Mouse (Mus musculus): ENCODE measurements around the gene Tubb1. TPM values are rescaled to one million over a fixed set of nuclear protein-coding genes. Genes with fewer than 3 reads are reported as not detected.

The Tubb1 gene
- polyA plus RNA-seq, 1 experiment from 2014 or later = 3.8 TPM

- Histone ChIP-seq H3K27me3 (no peaks in the 10 kb centered on the region), H3K4me2 (no peak overlapping the region), H3K36me3 (peaks cover 11% of the 10 kb centered on the region; the same call in 1 of the 2 replicates), H3K27ac (no peak overlapping the region), H3K9me3 (replicated peaks) (no peaks in the 10 kb centered on the region), H3K4me3 (no peak overlapping the region), H3K4me1 (replicated peaks) (peaks cover 27% of the 10 kb centered on the region), H3K9ac (no peak overlapping the region)
- ATAC-seq (replicated peaks; ENCODE audit: insufficient number of reproducible peaks, insufficient read depth, low FRiP score, low read depth) = no peak
- 94% methylated on average over 9 of the region's 9 CpGs for WGBS
Measured at GRCm38 (mm10) chr2:174434943-174435342, 15.6 kb upstream of the Tubb1 start.

DNA sequence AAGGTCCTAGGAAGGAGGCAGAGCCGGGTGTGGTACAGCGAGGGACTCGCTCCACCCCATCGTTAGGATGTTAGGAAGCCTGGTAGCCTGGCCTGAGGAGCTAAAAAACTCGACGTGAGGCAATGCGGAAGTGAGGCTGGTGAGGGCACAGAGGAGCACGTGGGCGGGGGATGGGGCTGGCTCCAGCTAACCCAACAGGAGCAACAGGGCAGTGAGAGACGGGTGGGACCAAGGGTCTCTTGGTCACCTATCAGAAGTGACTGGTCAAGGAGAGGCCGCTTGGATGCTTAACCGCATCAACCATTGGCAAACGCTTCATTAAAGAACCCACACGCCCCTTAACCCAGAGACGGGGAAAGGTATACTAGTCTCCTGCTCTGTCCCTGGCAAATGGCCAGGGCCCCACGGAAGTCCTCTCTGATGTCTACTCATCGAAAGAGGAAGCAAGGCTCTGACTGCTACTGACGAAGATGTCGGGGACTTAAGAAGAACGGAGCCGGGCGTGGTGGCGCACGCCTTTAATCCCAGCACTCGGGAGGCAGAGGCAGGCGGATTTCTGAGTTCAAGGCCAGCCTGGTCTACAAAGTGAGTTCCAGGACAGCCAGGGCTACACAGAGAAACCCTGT, 14.3 kb upstream of the Tubb1 start:
- no peak for ATAC-seq (replicated peaks; ENCODE audit: insufficient number of reproducible peaks, insufficient read depth, low FRiP score, low read depth)
- 87% methylated on average over 26 of the region's 26 CpGs for WGBS
- Histone ChIP-seq H3K9ac (no peak overlapping the region), H3K27me3 (no peaks in the 10 kb centered on the region), H3K4me2 (no peak overlapping the region), H3K4me3 (no peak overlapping the region), H3K27ac (no peak overlapping the region), H3K9me3 (replicated peaks) (no peaks in the 10 kb centered on the region), H3K4me1 (replicated peaks) (peaks cover 27% of the 10 kb centered on the region), H3K36me3 (peaks cover 8% of the 10 kb centered on the region; the same call in 1 of the 2 replicates)

DNA sequence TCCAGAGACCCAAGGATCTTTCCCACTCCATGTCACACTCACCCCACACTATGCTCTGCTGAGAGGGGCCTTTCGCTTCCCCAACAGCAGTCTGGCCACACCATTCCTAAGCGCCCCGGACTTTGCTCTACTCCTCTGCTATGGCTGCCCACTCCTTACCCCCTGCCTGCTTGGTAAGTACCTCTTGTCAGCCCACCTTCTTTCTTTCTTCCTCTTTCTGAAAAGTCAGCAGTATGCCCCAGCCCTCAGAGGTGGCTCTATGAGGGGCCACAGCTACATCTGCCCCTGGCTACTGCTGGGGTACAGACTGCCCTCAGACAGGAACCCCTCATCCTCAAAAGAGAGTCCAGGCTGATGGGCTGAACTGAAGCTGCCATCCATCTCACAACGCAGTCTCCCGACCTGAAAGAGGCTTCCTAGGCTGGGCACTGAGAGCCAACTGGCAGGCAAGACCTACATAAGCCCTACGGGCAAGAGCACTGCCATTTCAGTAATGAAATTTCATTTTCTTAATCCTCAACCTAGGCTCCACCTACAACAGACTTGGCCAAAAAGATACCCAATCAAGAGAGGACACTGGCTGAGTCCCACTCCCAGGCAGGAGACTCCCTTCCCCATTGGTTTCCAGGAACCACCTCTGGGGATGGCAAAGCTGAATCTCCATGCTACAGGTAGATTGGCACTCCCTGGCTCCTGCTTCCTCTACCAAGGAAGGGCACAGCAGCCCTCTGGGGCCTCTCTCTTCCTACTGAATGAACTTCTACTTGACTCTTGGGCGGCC, 13.4 kb upstream of the Tubb1 start:
- Histone ChIP-seq H3K27ac (no peak overlapping the region), H3K4me2 (peak overlapping the region; percentile 80; the same call in 1 of the 2 replicates), H3K4me1 (replicated peaks) (peaks cover 27% of the 10 kb centered on the region), H3K27me3 (no peaks in the 10 kb centered on the region), H3K4me3 (peak overlapping the region; percentile 65; the same call in 1 of the 2 replicates), H3K9me3 (replicated peaks) (no peaks in the 10 kb centered on the region), H3K9ac (no peak overlapping the region), H3K36me3 (peaks cover 8% of the 10 kb centered on the region; the same call in 1 of the 2 replicates)
- 93% methylated on average over 7 of the region's 7 CpGs for WGBS
- ATAC-seq (replicated peaks; ENCODE audit: insufficient number of reproducible peaks, insufficient read depth, low FRiP score, low read depth) = no peak

GRCm38 (mm10) chr2:174437697-174437982, 12.9 kb upstream of the Tubb1 start:
- H3K27ac ChIP-seq = no peak overlapping the region
- no peaks in the 10 kb centered on the region for H3K9me3 ChIP-seq (replicated peaks)
- peaks cover 32% of the 10 kb centered on the region for H3K4me1 ChIP-seq (replicated peaks)
- 92% methylated on average over 4 of the region's 4 CpGs for whole genome bisulfite sequencing
- peaks cover 8% of the 10 kb centered on the region; the same call in 1 of the 2 replicates for H3K36me3 ChIP-seq
- H3K27me3 ChIP-seq = no peaks in the 10 kb centered on the region
- peak overlapping the region; percentile 80 for H3K4me2 ChIP-seq
- ATAC-seq (replicated peaks; ENCODE audit: insufficient number of reproducible peaks, insufficient read depth, low FRiP score, low read depth) = no peak
- 0 out of 2 replicates have a peak overlapping the region, but pooled peaks have one; percentile 61 for H3K9ac ChIP-seq
- H3K4me3 ChIP-seq = peak overlapping the region; percentile 65; the same call in 1 of the 2 replicates

DNA sequence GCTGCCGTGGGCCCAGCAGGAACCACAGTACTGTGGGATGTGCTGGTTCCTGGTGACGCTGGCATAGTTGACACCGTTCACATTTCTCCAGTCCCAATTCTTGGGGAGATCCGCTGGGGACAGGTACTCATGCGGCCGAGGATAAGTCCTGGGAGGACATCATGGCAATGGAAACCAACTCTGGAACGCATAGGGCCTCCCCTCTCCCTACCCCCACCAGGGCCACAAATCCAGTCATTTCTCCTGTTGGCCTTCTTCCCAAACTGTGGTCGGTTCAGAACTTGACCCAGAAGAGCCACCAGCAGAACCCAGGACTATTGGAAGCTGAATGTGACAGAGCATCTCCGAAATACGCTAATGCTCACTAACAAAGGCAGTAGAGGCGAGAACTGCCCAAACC, 12.3 kb upstream of the Tubb1 start:
- peak overlapping the region; percentile 61 for H3K9ac ChIP-seq
- 68% methylated on average over 11 of the region's 11 CpGs for WGBS
- peak overlapping the region; percentile 80 for H3K4me2 ChIP-seq
- H3K9me3 ChIP-seq (replicated peaks) = no peaks in the 10 kb centered on the region
- no peak for ATAC-seq (replicated peaks; ENCODE audit: insufficient number of reproducible peaks, insufficient read depth, low FRiP score, low read depth)
- no peaks in the 10 kb centered on the region for H3K27me3 ChIP-seq
- H3K4me3 ChIP-seq = peak overlapping the region; percentile 65
- peak overlapping the region; percentile 31; the same call in 1 of the 2 replicates for H3K27ac ChIP-seq
- H3K4me1 ChIP-seq (replicated peaks) = peaks cover 33% of the 10 kb centered on the region
- peaks cover 5% of the 10 kb centered on the region; the same call in 1 of the 2 replicates for H3K36me3 ChIP-seq

GRCm38 (mm10) chr2:174438737-174439449, 11.6 kb upstream of the Tubb1 start, which contains the start of gene Ctsz:
Gene Ctsz, minus strand, starts transcription at chr2:174439039.
- no peaks in the 10 kb centered on the region for H3K9me3 ChIP-seq (replicated peaks)
- H3K27ac ChIP-seq = peak within 1 kb of the TSS; percentile 31
- H3K4me2 ChIP-seq = peak within 1 kb of the TSS; percentile 80
- H3K36me3 ChIP-seq = 0 out of 2 replicates have a peak, but pooled peaks cover 2% of the 10 kb centered on the region
- peak within 1 kb of the TSS; percentile 65 for H3K4me3 ChIP-seq
- peak; percentile 73 for ATAC-seq (replicated peaks; ENCODE audit: insufficient number of reproducible peaks, insufficient read depth, low FRiP score, low read depth)
- H3K9ac ChIP-seq = peak within 1 kb of the TSS; percentile 61
- H3K4me1 ChIP-seq (replicated peaks) = peaks cover 33% of the 10 kb centered on the region
- H3K27me3 ChIP-seq = no peaks in the 10 kb centered on the region
- 1% methylated on average over 38 of the region's 38 CpGs for WGBS

GRCm38 (mm10) chr2:174439450-174439838, 11.1 kb upstream of the Tubb1 start:
- 0 out of 2 replicates have a peak, but pooled peaks cover 2% of the 10 kb centered on the region for H3K36me3 ChIP-seq
- 0 out of 2 replicates have a peak overlapping the region, but pooled peaks have one; percentile 31 for H3K27ac ChIP-seq
- peak overlapping the region; percentile 80 for H3K4me2 ChIP-seq
- peaks cover 33% of the 10 kb centered on the region for H3K4me1 ChIP-seq (replicated peaks)
- H3K9ac ChIP-seq = peak overlapping the region; percentile 61; the same call in 1 of the 2 replicates
- no peaks in the 10 kb centered on the region for H3K9me3 ChIP-seq (replicated peaks)
- no peak for ATAC-seq (replicated peaks; ENCODE audit: insufficient number of reproducible peaks, insufficient read depth, low FRiP score, low read depth)
- 36% methylated on average over 5 of the region's 5 CpGs for WGBS
- no peaks in the 10 kb centered on the region for H3K27me3 ChIP-seq
- peak overlapping the region; percentile 65; the same call in 1 of the 2 replicates for H3K4me3 ChIP-seq

GRCm38 (mm10) chr2:174439961-174440360, 10.5 kb upstream of the Tubb1 start:
- no peak for ATAC-seq (replicated peaks; ENCODE audit: insufficient number of reproducible peaks, insufficient read depth, low FRiP score, low read depth)
- no peak overlapping the region for H3K4me2 ChIP-seq
- peaks cover 33% of the 10 kb centered on the region for H3K4me1 ChIP-seq (replicated peaks)
- H3K4me3 ChIP-seq = no peak overlapping the region
- H3K9ac ChIP-seq = no peak overlapping the region
- no peaks in the 10 kb centered on the region for H3K27me3 ChIP-seq
- 0 out of 2 replicates have a peak, but pooled peaks cover 2% of the 10 kb centered on the region for H3K36me3 ChIP-seq
- H3K9me3 ChIP-seq (replicated peaks) = no peaks in the 10 kb centered on the region
- H3K27ac ChIP-seq = no peak overlapping the region
- WGBS = 78% methylated on average over 9 of the region's 9 CpGs

GRCm38 (mm10) chr2:174441898-174442297, 8.6 kb upstream of the Tubb1 start:
- no peaks in the 10 kb centered on the region for H3K27me3 ChIP-seq
- no peak for ATAC-seq (replicated peaks; ENCODE audit: insufficient number of reproducible peaks, insufficient read depth, low FRiP score, low read depth)
- H3K27ac ChIP-seq = no peak overlapping the region
- no peak overlapping the region for H3K4me3 ChIP-seq
- no peaks in the 10 kb centered on the region for H3K36me3 ChIP-seq
- H3K4me2 ChIP-seq = no peak overlapping the region
- 64% methylated on average over 4 of the region's 4 CpGs for WGBS
- no peak overlapping the region for H3K9ac ChIP-seq
- H3K4me1 ChIP-seq (replicated peaks) = peaks cover 33% of the 10 kb centered on the region
- H3K9me3 ChIP-seq (replicated peaks) = no peaks in the 10 kb centered on the region

DNA sequence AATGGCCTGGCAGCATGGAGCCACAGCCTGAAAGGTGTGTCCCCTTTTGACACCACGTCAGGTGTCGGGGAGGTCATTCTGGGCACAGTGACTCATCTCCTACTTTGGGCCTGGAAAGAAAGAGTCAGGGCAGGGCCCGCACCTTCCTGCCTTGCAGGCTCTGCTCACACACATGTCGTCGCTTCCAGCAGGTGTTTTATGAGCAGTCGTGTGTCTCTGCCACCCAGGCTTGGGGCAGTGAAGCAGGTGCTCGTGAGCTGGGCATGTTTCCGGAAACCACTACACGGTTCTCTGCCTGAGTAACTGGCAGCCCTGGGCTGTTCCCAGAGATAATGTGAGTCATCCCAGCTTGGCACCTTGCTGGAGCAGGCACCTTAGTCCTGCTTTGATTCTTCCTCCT, 8.0 kb upstream of the Tubb1 start:
- Histone ChIP-seq H3K27me3 (no peaks in the 10 kb centered on the region), H3K36me3 (no peaks in the 10 kb centered on the region), H3K9ac (no peak overlapping the region), H3K4me2 (no peak overlapping the region), H3K27ac (peak overlapping the region; percentile 51), H3K4me1 (replicated peaks) (peaks cover 28% of the 10 kb centered on the region), H3K4me3 (no peak overlapping the region), H3K9me3 (replicated peaks) (no peaks in the 10 kb centered on the region)
- 51% methylated on average over 9 of the region's 9 CpGs for WGBS
- no peak for ATAC-seq (replicated peaks; ENCODE audit: insufficient number of reproducible peaks, insufficient read depth, low FRiP score, low read depth)

GRCm38 (mm10) chr2:174443046-174443445, 7.4 kb upstream of the Tubb1 start:
- peak overlapping the region; percentile 51 for H3K27ac ChIP-seq
- no peak; the same call in 1 of the 2 replicates for ATAC-seq (replicated peaks; ENCODE audit: insufficient number of reproducible peaks, insufficient read depth, low FRiP score, low read depth)

More at GRCm38 (mm10) chr2:174443046-174443445, 7.4 kb upstream of the Tubb1 start:
- Histone ChIP-seq H3K4me1 (replicated peaks) (peaks cover 23% of the 10 kb centered on the region), H3K9me3 (replicated peaks) (no peaks in the 10 kb centered on the region), H3K9ac (no peak overlapping the region), H3K4me3 (no peak overlapping the region), H3K4me2 (no peak overlapping the region), H3K27me3 (no peaks in the 10 kb centered on the region), H3K36me3 (no peaks in the 10 kb centered on the region)
- WGBS = 37% methylated on average over 2 of the region's 2 CpGs

Data from heart, embryonic 15.5 days (tissue).